Mouse (Mus musculus): ENCODE results near the gene Tll1. TPM values are rescaled to one million over a fixed set of nuclear protein-coding genes. Genes with fewer than 3 reads are reported as not detected.
A peak's percentile ranks its signal among the peaks of the same experiment; 100 is the strongest.

Tll1 gene
- polyA plus RNA-seq, 1 experiment from 2014 or later, result 0.54 TPM

- H3K4me1 ChIP-seq (replicated peaks; ENCODE audit: insufficient read depth, low read length), result peaks cover 6% of the 10 kb centered on the region
- H3K9ac ChIP-seq (ENCODE audit: low read depth, low read length), result no peak overlapping the region
- 0 out of 2 replicates have a peak, but pooled peaks cover 7% of the 10 kb centered on the region for H3K27me3 ChIP-seq (ENCODE audit: insufficient read depth, low read length)
- H3K4me2 ChIP-seq (ENCODE audit: low read length), result peak overlapping the region; percentile 99
- WGBS, result 0% methylated on average over 12 of the region's 12 CpGs
- no peaks in the 10 kb centered on the region for H3K9me3 ChIP-seq (replicated peaks; ENCODE audit: low read length)
- DNase-seq (ENCODE audit: low spot score) (peak; percentile 63), ATAC-seq (replicated peaks; ENCODE audit: low FRiP score, low read depth) (0 out of 2 replicates have a peak, but pooled peaks have one; percentile 42)
- H3K4me3 ChIP-seq (replicated peaks; ENCODE audit: low read depth, low read length), result peak overlapping the region; percentile 62
- peak; percentile 35; the same call in 1 of the 2 replicates for TF ChIP-seq CTCF (IDR thresholded peaks at IDR 0.05; ENCODE audit: low read depth)
- no peaks in the 10 kb centered on the region for H3K36me3 ChIP-seq (ENCODE audit: insufficient read depth, low read length)
- H3K27ac ChIP-seq, result no peak overlapping the region
Measured at GRCm38 (mm10) chr8:64206411-64206861, 365 bp upstream of the Tll1 start.

DNA sequence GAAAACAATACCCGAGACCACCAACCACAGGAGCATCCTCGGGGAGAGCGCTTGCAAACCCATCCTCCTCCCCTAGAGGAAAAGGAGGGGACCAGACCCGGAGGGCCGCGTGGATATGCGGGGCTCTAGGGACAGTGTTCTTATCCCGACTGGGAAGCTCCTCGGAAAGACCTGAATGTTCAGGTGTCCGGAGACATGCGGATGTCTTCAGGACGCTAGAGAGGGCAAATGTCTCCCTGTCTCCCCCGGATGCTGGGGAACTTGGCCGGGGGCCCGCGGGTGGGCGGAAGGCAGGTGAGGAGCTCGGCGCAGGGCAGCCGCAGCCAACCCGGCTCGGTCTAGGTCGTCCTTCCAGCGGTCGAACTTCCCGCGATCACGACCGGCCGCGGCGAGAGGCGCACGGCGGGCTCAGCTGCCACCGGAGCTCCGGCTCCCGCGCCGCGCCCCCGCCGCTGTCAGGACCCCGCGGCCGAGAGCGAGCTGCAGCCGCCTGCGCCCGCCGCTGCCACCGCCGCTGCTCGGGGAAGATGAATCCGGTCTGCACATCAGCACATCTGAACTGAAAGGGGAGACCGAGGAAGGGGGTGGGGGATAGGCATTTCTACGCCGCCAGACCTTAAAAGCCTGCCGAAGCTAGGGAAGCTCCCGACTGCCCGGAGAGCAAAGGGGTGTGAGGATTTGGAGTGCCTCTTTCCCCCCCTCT is 599 bp downstream of the Tll1 start:
- H3K27me3 ChIP-seq (ENCODE audit: insufficient read depth, low read length), result 0 out of 2 replicates have a peak, but pooled peaks cover 7% of the 10 kb centered on the region
- H3K9ac ChIP-seq (ENCODE audit: low read depth, low read length), result peak overlapping the region; percentile 41
- H3K27ac ChIP-seq, result no peak overlapping the region
- peak overlapping the region; percentile 99 for H3K4me2 ChIP-seq (ENCODE audit: low read length)
- H3K4me1 ChIP-seq (replicated peaks; ENCODE audit: insufficient read depth, low read length), result peaks cover 6% of the 10 kb centered on the region
- TF ChIP-seq CTCF (IDR thresholded peaks at IDR 0.05; ENCODE audit: low read depth), result no peak
- H3K4me3 ChIP-seq (replicated peaks; ENCODE audit: low read depth, low read length), result peak overlapping the region; percentile 62
- under 1% methylated on average over 60 of the region's 61 CpGs for WGBS
- H3K36me3 ChIP-seq (ENCODE audit: insufficient read depth, low read length), result no peaks in the 10 kb centered on the region
- DNase-seq (ENCODE audit: low spot score), result peak; percentile 18
- ATAC-seq (replicated peaks; ENCODE audit: low FRiP score, low read depth), result peak; percentile 60; the same call in 1 of the 2 replicates
- no peaks in the 10 kb centered on the region for H3K9me3 ChIP-seq (replicated peaks; ENCODE audit: low read length)

DNA sequence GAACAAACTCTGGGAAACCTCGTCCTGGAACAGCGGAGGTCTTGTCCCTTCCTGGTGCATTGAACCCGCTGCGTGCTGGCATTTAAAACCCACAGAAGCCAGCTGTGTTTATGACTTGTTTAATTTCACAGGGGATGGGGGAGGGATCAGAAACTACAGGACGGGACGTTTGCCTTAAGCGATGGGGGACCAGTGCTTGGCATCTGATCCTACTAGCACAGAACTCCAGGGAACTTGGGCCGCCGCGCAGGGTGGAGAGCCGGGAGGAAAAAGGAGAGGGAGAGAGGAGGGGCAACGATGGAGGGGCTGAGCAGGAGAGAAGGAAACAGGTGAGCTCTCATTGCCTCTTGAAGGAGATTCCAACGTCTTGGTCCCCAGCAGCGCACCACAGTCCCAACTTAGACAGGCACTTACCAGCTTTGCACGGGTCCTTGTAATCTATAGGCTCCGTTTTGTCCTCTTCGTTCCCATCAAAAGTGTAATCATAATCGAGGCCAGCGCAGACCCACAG is 1.2 kb downstream of the Tll1 start:
- DNase-seq (ENCODE audit: low spot score), result no peak

DNA sequence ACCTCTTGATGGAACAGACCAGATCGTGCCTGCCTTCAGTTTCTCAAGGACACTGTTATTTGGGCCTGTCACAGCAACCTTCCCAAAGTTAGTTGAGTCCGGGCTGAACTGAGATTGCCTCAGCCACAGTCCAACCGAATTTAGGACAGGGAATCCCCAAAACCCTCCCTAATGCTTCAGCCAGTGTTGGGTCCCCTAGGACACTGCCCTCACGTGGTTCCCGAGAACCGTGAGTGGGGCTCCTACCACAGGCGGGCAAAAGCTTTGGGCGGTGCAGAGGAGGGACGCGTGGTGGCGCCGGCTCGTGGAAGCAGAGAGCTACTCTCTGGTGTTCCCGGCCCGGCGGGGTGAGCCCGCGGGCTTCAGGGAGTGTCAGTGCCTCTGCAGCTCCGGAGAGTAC is 1.9 kb downstream of the Tll1 start:
- Histone ChIP-seq H3K4me2 (ENCODE audit: low read length) (peak overlapping the region; percentile 99), H3K36me3 (ENCODE audit: insufficient read depth, low read length) (no peaks in the 10 kb centered on the region), H3K27me3 (ENCODE audit: insufficient read depth, low read length) (0 out of 2 replicates have a peak, but pooled peaks cover 7% of the 10 kb centered on the region), H3K9me3 (replicated peaks; ENCODE audit: low read length) (no peaks in the 10 kb centered on the region), H3K4me1 (replicated peaks; ENCODE audit: insufficient read depth, low read length) (peaks cover 6% of the 10 kb centered on the region), H3K9ac (ENCODE audit: low read depth, low read length) (no peak overlapping the region), H3K4me3 (replicated peaks; ENCODE audit: low read depth, low read length) (peak overlapping the region; percentile 62; the same call in 1 of the 2 replicates), H3K27ac (no peak overlapping the region)
- 1% methylated on average over 19 of the region's 19 CpGs for WGBS
- peak; percentile 54 for TF ChIP-seq CTCF (IDR thresholded peaks at IDR 0.05; ENCODE audit: low read depth)
- DNase-seq (ENCODE audit: low spot score) (peak; percentile 42), ATAC-seq (replicated peaks; ENCODE audit: low FRiP score, low read depth) (0 out of 2 replicates have a peak, but pooled peaks have one; percentile 35)

More for the DNA sequence above, 1.2 kb downstream of the Tll1 start:
- Histone ChIP-seq H3K4me1 (replicated peaks; ENCODE audit: insufficient read depth, low read length) (peaks cover 6% of the 10 kb centered on the region), H3K4me3 (replicated peaks; ENCODE audit: low read depth, low read length) (peak overlapping the region; percentile 62), H3K4me2 (ENCODE audit: low read length) (peak overlapping the region; percentile 99), H3K9ac (ENCODE audit: low read depth, low read length) (no peak overlapping the region), H3K9me3 (replicated peaks; ENCODE audit: low read length) (no peaks in the 10 kb centered on the region), H3K27me3 (ENCODE audit: insufficient read depth, low read length) (0 out of 2 replicates have a peak, but pooled peaks cover 7% of the 10 kb centered on the region), H3K36me3 (ENCODE audit: insufficient read depth, low read length) (no peaks in the 10 kb centered on the region), H3K27ac (no peak overlapping the region)
- no peak for TF ChIP-seq CTCF (IDR thresholded peaks at IDR 0.05; ENCODE audit: low read depth)
- WGBS, result under 1% methylated on average over 19 of the region's 19 CpGs
- ATAC-seq (replicated peaks; ENCODE audit: low FRiP score, low read depth), result no peak; the same call in 1 of the 2 replicates

DNA sequence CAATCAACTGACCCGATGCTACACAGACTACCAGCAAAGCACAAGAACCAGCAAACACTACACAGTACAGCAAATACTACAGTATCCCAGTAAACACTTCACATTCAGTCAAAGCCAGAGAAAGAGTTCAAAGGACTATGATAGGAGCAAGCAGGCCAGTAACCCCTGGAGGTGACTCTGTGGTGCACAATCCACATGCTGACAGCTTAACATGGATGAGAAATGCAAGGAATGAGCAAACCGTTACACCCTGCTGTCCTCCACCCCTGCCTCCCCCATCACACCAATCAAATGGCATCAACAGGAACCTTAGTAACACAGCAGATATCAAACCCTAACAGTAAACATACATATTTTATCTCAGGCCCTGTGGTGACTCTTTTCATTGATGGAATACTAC is 7.7 kb downstream of the Tll1 start:
- WGBS, result 81% methylated on average over 2 of the region's 2 CpGs
- Histone ChIP-seq H3K27me3 (ENCODE audit: insufficient read depth, low read length) (no peaks in the 10 kb centered on the region), H3K4me3 (replicated peaks; ENCODE audit: low read depth, low read length) (no peak overlapping the region), H3K9me3 (replicated peaks; ENCODE audit: low read length) (no peaks in the 10 kb centered on the region), H3K9ac (ENCODE audit: low read depth, low read length) (no peak overlapping the region), H3K4me1 (replicated peaks; ENCODE audit: insufficient read depth, low read length) (no peaks in the 10 kb centered on the region), H3K4me2 (ENCODE audit: low read length) (no peak overlapping the region), H3K27ac (no peak overlapping the region), H3K36me3 (ENCODE audit: insufficient read depth, low read length) (no peaks in the 10 kb centered on the region)
- TF ChIP-seq CTCF (IDR thresholded peaks at IDR 0.05; ENCODE audit: low read depth), result no peak
- no peak for DNase-seq (ENCODE audit: low spot score)
- no peak for ATAC-seq (replicated peaks; ENCODE audit: low FRiP score, low read depth)

GRCm38 (mm10) chr8:64193421-64193820 is 12.7 kb downstream of the Tll1 start:
- H3K4me1 ChIP-seq (replicated peaks; ENCODE audit: insufficient read depth, low read length), result no peaks in the 10 kb centered on the region
- no peak overlapping the region for H3K4me2 ChIP-seq (ENCODE audit: low read length)
- H3K27ac ChIP-seq, result no peak overlapping the region
- H3K4me3 ChIP-seq (replicated peaks; ENCODE audit: low read depth, low read length), result no peak overlapping the region
- H3K27me3 ChIP-seq (ENCODE audit: insufficient read depth, low read length), result no peaks in the 10 kb centered on the region
- DNase-seq (ENCODE audit: low spot score) (no peak), ATAC-seq (replicated peaks; ENCODE audit: low FRiP score, low read depth) (no peak)
- 74% methylated on average over 2 of the region's 2 CpGs for WGBS
- no peaks in the 10 kb centered on the region for H3K36me3 ChIP-seq (ENCODE audit: insufficient read depth, low read length)
- H3K9ac ChIP-seq (ENCODE audit: low read depth, low read length), result no peak overlapping the region
- H3K9me3 ChIP-seq (replicated peaks; ENCODE audit: low read length), result no peaks in the 10 kb centered on the region
- TF ChIP-seq CTCF (IDR thresholded peaks at IDR 0.05; ENCODE audit: low read depth), result no peak

All from kidney, postnatal 0 days (tissue).